Mouse (Mus musculus) megakaryocyte, embryonic 14.5 days (primary cell): ENCODE results near the gene Dqx1.

Experiments used
- FLI1 ChIP-seq: IDR thresholded peaks from 2 replicates; pipeline ENCODE4 v1.6.1; 2012; ENCODE audit warnings: low read length, inconsistent platforms, mixed read lengths
- GATA1 ChIP-seq: IDR thresholded peaks from 3 replicates; pipeline ENCODE4 v1.6.1; 2012; ENCODE audit warnings: mixed read lengths, low read length, inconsistent platforms, borderline replicate concordance

DNA sequence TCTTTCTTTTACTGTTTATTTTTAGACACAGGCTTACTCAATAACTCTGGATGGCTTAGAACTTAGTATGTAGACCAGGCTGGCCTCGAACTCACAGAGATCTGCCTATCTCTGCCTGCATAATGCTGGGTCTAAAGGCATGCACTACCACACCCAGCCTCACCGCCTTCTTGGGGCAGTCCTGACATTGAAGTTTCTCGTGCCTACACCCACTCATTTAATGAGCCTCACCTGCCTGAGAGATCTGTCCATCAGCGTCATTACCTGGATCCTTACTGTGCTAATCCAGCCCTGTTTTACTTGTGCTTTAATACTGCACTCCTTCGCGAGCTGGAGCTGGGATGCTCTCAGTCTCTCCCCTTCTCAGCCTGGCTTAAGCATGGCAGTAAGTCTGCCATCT, 45.9 kb upstream of the Dqx1 start:
- TF ChIP-seq FLI1 (no peak), GATA1 (no peak)
